Mouse (Mus musculus) brown adipose tissue, adult 24 weeks (tissue): ENCODE results near the gene Nlrp9b. TPM values are rescaled to one million over a fixed set of nuclear protein-coding genes. Genes with fewer than 3 reads are reported as not detected.
"Not testable (repeated sequence)": the region's sequence is repeated elsewhere in the genome, so short reads cannot be mapped to it uniquely, and the experiment has no call there.

Experiments
- H3K27ac ChIP-seq: fragments of 200-500 bp; replicated peaks from 2 replicates; pipeline ENCODE4 v1.5.1; 2012; ENCODE audit warnings: low read depth, mild to moderate bottlenecking, low read length
- H3K4me1 ChIP-seq: fragments of 200-500 bp; 2 replicates; pipeline ENCODE4 v1.6.1; 2012; ENCODE audit warnings: low read length, mixed read lengths; ENCODE audit not compliant: control insufficient read depth, insufficient read depth, insufficient read length
- H3K4me3 ChIP-seq: fragments of 200-500 bp; 2 replicates; pipeline ENCODE4 v1.5.1; 2012; ENCODE audit warnings: low read depth, mild to moderate bottlenecking, low read length, moderate library complexity; ENCODE audit not compliant: insufficient read depth
- polyA plus RNA-seq: library from polyadenylated mRNA; stranded (reverse); fragments of >200 nt; gene quantifications from 2 replicates; pipeline ENCODE4 v1.2.4, GENCODE M21; 2012; ENCODE audit not compliant: missing spikeins, insufficient read depth, insufficient read length

Nlrp9b gene
- polyA plus RNA-seq, 1 experiment = not detected

DNA sequence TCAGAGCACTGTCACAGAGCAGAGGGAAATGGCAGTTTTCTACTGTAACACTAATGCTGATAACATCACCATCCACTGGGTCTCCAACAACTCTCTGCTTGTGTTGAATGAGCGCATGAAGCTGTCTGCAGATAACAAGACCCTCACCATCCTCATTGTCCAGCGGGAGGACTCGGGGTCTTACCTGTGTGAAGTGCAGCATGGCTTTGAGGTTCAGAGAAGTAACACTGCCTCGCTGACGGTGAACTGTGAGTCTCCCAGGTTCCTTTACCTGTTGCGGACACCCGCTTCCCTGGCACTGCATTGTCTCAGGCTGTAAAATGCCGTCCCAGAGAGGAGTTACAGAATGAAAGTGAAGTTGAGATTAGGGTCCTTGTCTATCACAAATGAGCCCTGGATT is 21.1 kb upstream of the Nlrp9b start:
- no peak overlapping the region for H3K27ac ChIP-seq
- H3K4me1 ChIP-seq = no peaks in the 10 kb centered on the region
- H3K4me3 ChIP-seq = no peak overlapping the region

DNA sequence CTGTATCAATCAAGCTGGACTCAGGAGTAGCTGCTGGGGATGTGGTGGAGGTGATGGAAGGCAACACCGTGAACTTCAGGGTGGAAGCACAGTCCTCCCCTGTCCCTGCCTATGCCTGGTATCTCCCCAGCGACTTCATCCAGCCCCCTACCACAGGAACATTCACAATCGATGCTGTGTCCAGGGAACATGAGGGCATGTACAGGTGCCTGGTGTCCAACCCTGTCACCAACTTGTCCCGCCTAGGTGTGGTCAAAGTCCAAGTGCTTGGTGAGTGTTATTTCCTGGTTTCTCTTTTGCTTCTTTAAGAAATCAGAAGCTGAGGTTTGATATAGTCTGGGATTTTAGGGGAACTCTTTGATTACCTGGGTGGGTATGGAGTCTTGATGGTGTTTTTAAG is 19.7 kb upstream of the Nlrp9b start:
- Histone ChIP-seq H3K4me3 (no peak overlapping the region), H3K4me1 (no peaks in the 10 kb centered on the region), H3K27ac (no peak overlapping the region)

DNA sequence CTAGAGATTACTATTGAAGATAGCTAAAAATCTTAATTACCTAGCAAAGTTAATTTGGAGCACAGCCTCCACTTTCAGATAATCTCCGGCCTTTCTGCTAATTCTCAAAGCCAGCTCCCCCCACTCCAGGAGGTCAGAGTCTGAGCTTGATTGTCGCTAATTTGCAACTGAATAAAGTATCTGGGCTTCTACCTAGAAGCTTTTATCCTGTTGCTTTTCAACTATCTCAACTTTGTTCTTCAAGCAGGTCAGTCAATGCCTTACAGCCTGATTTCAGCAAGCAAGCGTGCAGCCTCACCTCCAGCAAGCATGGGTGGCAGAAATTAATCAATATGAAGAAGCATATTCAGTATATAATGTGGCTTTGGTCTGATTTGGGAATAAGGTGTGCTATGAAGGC is 5.5 kb downstream of the Nlrp9b start:
- H3K4me3 ChIP-seq, H3K27ac ChIP-seq, H3K4me1 ChIP-seq: not testable (repeated sequence)

DNA sequence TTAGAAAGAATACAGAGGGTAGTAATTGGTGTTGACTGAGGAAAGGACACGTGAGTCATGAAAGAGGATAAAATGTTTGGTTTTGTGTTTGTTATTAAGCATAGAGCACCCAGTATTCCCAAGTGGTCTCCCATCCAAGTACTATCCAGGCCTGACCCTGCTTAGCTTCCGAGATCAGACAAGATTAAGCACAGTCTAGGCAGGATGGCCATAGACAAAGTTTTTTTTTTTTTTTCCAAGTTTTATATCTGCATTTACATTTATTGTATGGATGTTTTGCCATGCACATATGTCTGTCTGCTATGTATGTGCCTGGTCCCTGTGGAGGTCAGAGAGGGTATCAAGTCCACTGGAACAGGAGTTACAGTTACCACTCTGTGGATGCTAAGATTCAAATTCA is 18.7 kb downstream of the Nlrp9b start:
- H3K4me3 ChIP-seq = no peak overlapping the region
- H3K27ac ChIP-seq = no peak overlapping the region
- no peaks in the 10 kb centered on the region for H3K4me1 ChIP-seq

DNA sequence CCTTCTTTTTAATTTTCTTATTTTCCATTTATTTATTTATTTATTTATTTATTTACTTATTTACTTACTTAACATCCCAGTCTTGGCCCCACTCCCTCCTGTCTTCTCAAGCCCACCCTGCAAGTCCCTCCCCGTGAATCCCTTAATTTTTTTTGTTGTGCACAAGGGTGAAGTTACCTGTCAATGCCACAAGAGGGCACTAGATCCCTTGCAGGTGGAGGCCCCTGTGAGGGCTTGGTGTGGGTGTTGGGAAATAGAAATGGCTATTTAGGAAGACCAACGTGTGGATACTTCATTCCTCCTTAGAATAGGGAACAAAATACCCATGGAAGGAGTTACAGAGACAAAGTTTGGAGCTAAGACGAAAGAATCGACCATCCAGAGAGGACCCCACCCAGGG is 72.8 kb downstream of the Nlrp9b start:
- H3K27ac ChIP-seq, H3K4me3 ChIP-seq, H3K4me1 ChIP-seq: not testable (repeated sequence)

DNA sequence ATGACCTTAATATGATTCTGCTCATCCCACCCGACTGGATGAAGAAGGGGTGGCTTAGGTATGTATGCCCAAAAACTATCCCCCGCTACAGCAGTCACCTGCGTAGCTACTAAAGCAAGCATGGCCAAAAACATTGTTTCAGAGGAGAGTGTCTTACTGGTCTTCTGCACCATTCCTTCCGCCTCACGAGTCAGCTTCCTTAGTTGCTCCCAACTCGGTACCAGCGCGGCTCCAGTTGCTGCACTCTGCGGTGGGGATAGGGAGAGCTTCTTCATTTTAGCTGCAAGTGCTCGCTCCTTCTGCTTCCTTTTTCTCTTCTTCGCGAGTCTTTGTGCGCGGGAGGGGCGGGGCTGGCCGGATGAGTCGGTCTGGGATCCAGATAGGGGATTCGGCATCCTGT is 86.9 kb downstream of the Nlrp9b start:
- not testable (repeated sequence) for H3K4me3 ChIP-seq, H3K27ac ChIP-seq, H3K4me1 ChIP-seq

DNA sequence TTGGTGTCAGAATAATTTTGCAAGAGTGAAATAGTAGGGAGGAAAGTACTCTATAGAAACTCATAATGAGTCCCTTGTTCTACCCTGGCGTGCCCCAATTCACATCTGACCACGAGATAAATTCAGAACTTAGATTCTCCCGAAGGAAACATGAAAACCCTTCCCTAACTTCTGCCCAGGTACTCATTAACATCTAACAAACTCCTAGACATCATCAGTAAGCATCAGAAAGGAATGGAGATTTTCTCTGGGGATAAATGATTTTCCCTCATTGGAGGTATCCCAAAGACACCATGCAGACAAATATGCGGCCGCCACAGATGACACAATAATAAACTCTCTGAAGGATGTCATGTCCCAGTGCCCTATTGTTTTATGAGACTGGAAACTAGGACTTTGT is 108.1 kb downstream of the Nlrp9b start, which contains the start of gene Vmn1r91:
Vmn1r91 (plus strand) TSS at position 301 of the 400 bp plus-strand sequence.
- not testable (repeated sequence) for H3K4me1 ChIP-seq, H3K27ac ChIP-seq, H3K4me3 ChIP-seq

DNA sequence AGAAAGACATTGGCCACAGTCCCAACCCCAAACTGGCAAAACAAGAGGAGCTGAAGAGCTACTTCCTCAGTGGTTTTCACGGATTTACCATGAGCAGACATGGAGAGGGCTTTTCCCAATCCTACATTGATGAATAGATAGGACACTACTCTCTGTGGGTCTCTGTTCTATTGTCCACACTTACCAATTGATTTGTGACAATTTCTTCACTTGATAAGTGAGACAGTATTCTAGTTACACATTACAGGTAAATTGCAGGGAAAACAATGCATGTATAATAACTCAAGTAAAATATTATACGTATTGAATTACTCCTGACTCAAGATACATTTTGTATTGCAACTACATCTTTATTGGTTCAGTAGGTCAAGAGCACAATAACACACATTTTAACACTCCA is 131.2 kb downstream of the Nlrp9b start, which contains the start of gene Gm16442:
Gm16442 (minus strand) TSS at position 101 of the 400 bp plus-strand sequence.
- H3K4me1 ChIP-seq, H3K27ac ChIP-seq: not testable (repeated sequence)

More for the DNA sequence above, 131.2 kb downstream of the Nlrp9b start, which contains the start of gene Gm16442:
- H3K4me3 ChIP-seq = not testable (repeated sequence)

Other genes with a start within 250 kb of the Nlrp9b start
- 36.0 and 38.3 TPM in 2 replicates for gene Nectin2, start 241.0 kb upstream of the Nlrp9b start, polyA plus RNA-seq
- gene Bcam, start 220.4 kb upstream of the Nlrp9b start, polyA plus RNA-seq = 7.6 and 20.8 TPM in 2 replicates
- gene Cblc, start 194.7 kb upstream of the Nlrp9b start, polyA plus RNA-seq = 1.6 TPM in 1 of 2 replicates, not detected in the other
- 14.7 and 24.3 TPM in 2 replicates for gene Bcl3, start 168.7 kb upstream of the Nlrp9b start, polyA plus RNA-seq
- not detected in 2 replicates for gene Gm19345, start 139.5 kb upstream of the Nlrp9b start, polyA plus RNA-seq
- gene Ceacam16, start 130.2 kb upstream of the Nlrp9b start, polyA plus RNA-seq = not detected in 2 replicates
- not detected in 2 replicates for gene Ceacam19, start 103.5 kb upstream of the Nlrp9b start, polyA plus RNA-seq
- 7.3 and 9.2 TPM in 2 replicates for gene Pvr, start 70.3 kb upstream of the Nlrp9b start, polyA plus RNA-seq
- not detected in 2 replicates for gene Igsf23, start 40.7 kb upstream of the Nlrp9b start, polyA plus RNA-seq
- not detected in 2 replicates for gene Ceacam20, start 26.1 kb upstream of the Nlrp9b start, polyA plus RNA-seq
- gene Vmn1r91, start 108.2 kb downstream of the Nlrp9b start, polyA plus RNA-seq = not detected in 2 replicates
- not detected in 2 replicates for gene Gm16442, start 131.1 kb downstream of the Nlrp9b start, polyA plus RNA-seq
- gene Vmn1r93, start 147.6 kb downstream of the Nlrp9b start, polyA plus RNA-seq = not detected in 2 replicates
- not detected in 2 replicates for gene Vmn1r94, start 176.9 kb downstream of the Nlrp9b start, polyA plus RNA-seq
- gene Vmn1r95, start 202.2 kb downstream of the Nlrp9b start, polyA plus RNA-seq = not detected in 2 replicates
- gene Gm6164, start 214.1 kb downstream of the Nlrp9b start, polyA plus RNA-seq = not detected in 2 replicates
- not detected in 2 replicates for gene Gm4498, start 242.4 kb downstream of the Nlrp9b start, polyA plus RNA-seq